ENCODE assay signal across 9 mouse cellular contexts in genomic region chr1:37028439-37029153, GRCm38 (mm10). TPM values are rescaled to one million over a fixed set of nuclear protein-coding genes. Genes with fewer than 3 reads are reported as not detected.
A peak's percentile ranks its signal among the peaks of the same experiment; 100 is the strongest.
DNase-seq lines count a peak whose midpoint lies in the region; ATAC-seq and TF ChIP-seq lines count a peak whose summit lies in the region.
"Had no signal": no experiment of that assay in that cellular context is flagged by ENCODE, and none has a peak within 500 bp of the region (broad histone marks: within the 10 kb centered on the region; RNA-seq: fewer than 3 reads in every experiment).

No protein-coding gene starts in this region.

- no peak overlapping the region for H3K9ac ChIP-seq in ES-Bruce4 (ENCODE audit: low read depth, poor library complexity, severe bottlenecking)
- peak overlapping the region; percentile 3; the same call in 1 of the 2 replicates for H3K9ac ChIP-seq in heart, embryonic 15.5 days

- H3K27me3 ChIP-seq in ES-Bruce4 (ENCODE audit: control insufficient read depth, insufficient read depth, low read length, poor library complexity, severe bottlenecking) = no peaks in the 10 kb centered on the region
- 0 out of 2 replicates have a peak, but pooled peaks cover 3% of the 10 kb centered on the region for H3K27me3 ChIP-seq in heart, embryonic 15.5 days

- WGBS in heart, embryonic 15.5 days = 8% methylated on average over 18 of the region's 18 CpGs
- whole genome bisulfite sequencing in macrophage (ENCODE audit: missing documents) = 8% methylated on average over 18 of the region's 18 CpGs

- H3K4me2 ChIP-seq in heart, embryonic 15.5 days = peak overlapping the region; percentile 80

- intact Hi-C loops in left cerebral cortex, postnatal 36 days (cut with DNase I) = no loop called here

- ATAC-seq in heart, embryonic 15.5 days (replicated peaks; ENCODE audit: insufficient number of reproducible peaks, insufficient read depth, low FRiP score, low read depth) = no peak
- no peak for ATAC-seq in erythroid progenitor cell, adult 5-6 weeks (replicated peaks; ENCODE audit: low FRiP score, poor library complexity, severe bottlenecking)

- no peak for TF ChIP-seq POLR2A in ES-Bruce4 (IDR thresholded peaks at IDR 0.05; ENCODE audit: insufficient read depth, low read length)

- no peak for TF ChIP-seq EP300 in ES-Bruce4 (IDR thresholded peaks at IDR 0.05; ENCODE audit: insufficient read depth, low read depth, low read length)

- DNase-seq in heart, adult 8-10 months (ENCODE audit: low spot score) = peak; percentile 12
- no peak for DNase-seq in heart, adult 9 months (ENCODE audit: low spot score in 2 of 2)
- no peak for DNase-seq in kidney, adult 8-10 months
- DNase-seq in left cerebral cortex, postnatal 36 days (ENCODE audit: low spot score in 2 of 2) = no peak

- H3K4me3 ChIP-seq in ES-Bruce4 (ENCODE audit: low read depth, low read length) = peak overlapping the region; percentile 22
- H3K4me3 ChIP-seq in heart, embryonic 15.5 days = peak overlapping the region; percentile 54
- H3K4me3 ChIP-seq in macrophage (ENCODE audit: inconsistent target) = peak overlapping the region; percentile 32

- TF ChIP-seq CTCF in ES-Bruce4 (IDR thresholded peaks at IDR 0.05; ENCODE audit: low read depth, low read length) = no peak

- no peaks in the 10 kb centered on the region for H3K36me3 ChIP-seq in ES-Bruce4 (ENCODE audit: control insufficient read depth, insufficient read depth, low read length, poor library complexity, severe bottlenecking)
- H3K36me3 ChIP-seq in heart, embryonic 15.5 days = no peaks in the 10 kb centered on the region
- H3K36me3 ChIP-seq in macrophage (ENCODE audit: inconsistent target) = no peaks in the 10 kb centered on the region
- H3K36me3 ChIP-seq: G1E had no signal

- no peaks in the 10 kb centered on the region for H3K4me1 ChIP-seq in ES-Bruce4 (ENCODE audit: control insufficient read depth, insufficient read depth, low read length)
- peaks cover 10% of the 10 kb centered on the region for H3K4me1 ChIP-seq in heart, embryonic 15.5 days (replicated peaks)

- H3K9me3 ChIP-seq in ES-Bruce4 (replicated peaks; ENCODE audit: control insufficient read depth, insufficient read depth, low read length, poor library complexity, severe bottlenecking) = no peaks in the 10 kb centered on the region
- no peaks in the 10 kb centered on the region for H3K9me3 ChIP-seq in heart, embryonic 15.5 days (replicated peaks)
- H3K9me3 ChIP-seq: G1E had no signal

- H3K27ac ChIP-seq in ES-Bruce4 (ENCODE audit: insufficient read depth, low read length) (no peak overlapping the region), macrophage (no peak overlapping the region)
- no peak overlapping the region for H3K27ac ChIP-seq in heart, embryonic 15.5 days

- H3K79me2 ChIP-seq in macrophage (ENCODE audit: inconsistent target) = no peaks in the 10 kb centered on the region

RNA-seq across cellular contexts. Expression of gene Vwa3b, which starts 2.2 kb away (rescaled TPM):
- under 1 TPM in 3 of 4 experiments, not detected in 1; 0.16 to 0.41 (median 0.29) TPM for total RNA-seq in heart, adult 8-10 months (2022)
- polyA plus RNA-seq in ES-Bruce4 (2011; ENCODE audit: insufficient read depth, insufficient read length, low read depth, missing spikeins) (10.8 and 12.6 TPM in 2 replicates), macrophage (2018) (not detected in 3 replicates)
- polyA plus RNA-seq in heart, embryonic 15.5 days (2015; fragmentation: Nextera tagmentation; extraction: Ambion mirVana) = 0.23 and 0.29 TPM in 2 replicates
- under 1 TPM in 8 of 26 experiments, not detected in 18; 0.26 to 0.91 (median 0.66) TPM for total RNA-seq in macrophage (2018; cell fraction: chromatin; rRNA removed)
- total RNA-seq in macrophage (2018; cell fraction: cytosol; rRNA removed) = under 1 TPM in 12 of 26 experiments, not detected in 14; 0.07 to 0.59 (median 0.18) TPM
- 1 to 10 TPM in 2 of 26 experiments, under 1 TPM in 7, not detected in 17; 0.22 to 1.7 (median 0.86) TPM for total RNA-seq in macrophage (2018; cell fraction: nucleus; rRNA removed)
- total RNA-seq in erythroid progenitor cell, adult 5-6 weeks (2015; ENCODE audit: low replicate concordance) = not detected in 2 replicates
- not detected in 2 replicates for total RNA-seq in erythroid progenitor cell, adult 5-6 weeks (2017; ENCODE audit: low replicate concordance)
- total RNA-seq in left cerebral cortex, postnatal 36 days (2021) = 1 to 10 TPM; 2.4 to 3.9 TPM
- polyA plus RNA-seq: G1E had no signal
